Mouse (Mus musculus): ENCODE measurements around the gene Pglyrp1. TPM values are rescaled to one million over a fixed set of nuclear protein-coding genes. Genes with fewer than 3 reads are reported as not detected.
A peak's percentile ranks its signal among the peaks of the same experiment; 100 is the strongest.

The Pglyrp1 gene
- polyA plus RNA-seq, 1 experiment from 2014 or later = 3.2 TPM

GRCm38 (mm10) chr7:18862801-18863200 is 8.3 kb upstream of the Pglyrp1 start:
- Histone ChIP-seq H3K4me3 (replicated peaks; ENCODE audit: low read depth, low read length) (no peak overlapping the region), H3K27ac (no peak overlapping the region), H3K27me3 (ENCODE audit: insufficient read depth, low read length) (no peaks in the 10 kb centered on the region), H3K9me3 (replicated peaks; ENCODE audit: low read length) (no peaks in the 10 kb centered on the region), H3K4me2 (ENCODE audit: low read length) (no peak overlapping the region), H3K36me3 (ENCODE audit: insufficient read depth, low read length) (no peaks in the 10 kb centered on the region), H3K4me1 (replicated peaks; ENCODE audit: insufficient read depth, low read length) (0 out of 2 replicates have a peak, but pooled peaks cover 6% of the 10 kb centered on the region), H3K9ac (ENCODE audit: low read depth, low read length) (no peak overlapping the region)
- WGBS = 79% methylated on average over 6 of the region's 6 CpGs
- ATAC-seq (replicated peaks; ENCODE audit: low FRiP score, low read depth) (no peak), DNase-seq (ENCODE audit: low spot score) (no peak)
- TF ChIP-seq CTCF (IDR thresholded peaks at IDR 0.05; ENCODE audit: low read depth) = no peak

- TF ChIP-seq CTCF (IDR thresholded peaks at IDR 0.05; ENCODE audit: low read depth) = peak; percentile 23; the same call in 1 of the 2 replicates
- Histone ChIP-seq H3K27ac (no peak overlapping the region), H3K36me3 (ENCODE audit: insufficient read depth, low read length) (no peaks in the 10 kb centered on the region), H3K27me3 (ENCODE audit: insufficient read depth, low read length) (no peaks in the 10 kb centered on the region; the same call in 1 of the 2 replicates), H3K9ac (ENCODE audit: low read depth, low read length) (no peak overlapping the region), H3K4me1 (replicated peaks; ENCODE audit: insufficient read depth, low read length) (no peaks in the 10 kb centered on the region), H3K9me3 (replicated peaks; ENCODE audit: low read length) (no peaks in the 10 kb centered on the region), H3K4me2 (ENCODE audit: low read length) (no peak overlapping the region), H3K4me3 (replicated peaks; ENCODE audit: low read depth, low read length) (no peak overlapping the region)
- ATAC-seq (replicated peaks; ENCODE audit: low FRiP score, low read depth) = no peak
- WGBS = 90% methylated on average over 2 of the region's 2 CpGs
- no peak for DNase-seq (ENCODE audit: low spot score)
Measured at GRCm38 (mm10) chr7:18868491-18868890, 2.6 kb upstream of the Pglyrp1 start.

GRCm38 (mm10) chr7:18872014-18872802 is 1.1 kb downstream of the Pglyrp1 start:
- DNase-seq (ENCODE audit: low spot score) (peak; percentile 65), ATAC-seq (replicated peaks; ENCODE audit: low FRiP score, low read depth) (peak; percentile 20; the same call in 1 of the 2 replicates)
- Histone ChIP-seq H3K27me3 (ENCODE audit: insufficient read depth, low read length) (no peaks in the 10 kb centered on the region; the same call in 1 of the 2 replicates), H3K4me1 (replicated peaks; ENCODE audit: insufficient read depth, low read length) (no peaks in the 10 kb centered on the region), H3K9me3 (replicated peaks; ENCODE audit: low read length) (no peaks in the 10 kb centered on the region), H3K9ac (ENCODE audit: low read depth, low read length) (peak overlapping the region; percentile 19; the same call in 1 of the 2 replicates), H3K4me2 (ENCODE audit: low read length) (peak overlapping the region; percentile 73), H3K4me3 (replicated peaks; ENCODE audit: low read depth, low read length) (peak overlapping the region; percentile 35), H3K27ac (no peak overlapping the region), H3K36me3 (ENCODE audit: insufficient read depth, low read length) (no peaks in the 10 kb centered on the region)
- no peak for TF ChIP-seq CTCF (IDR thresholded peaks at IDR 0.05; ENCODE audit: low read depth)
- WGBS = 19% methylated on average over 13 of the region's 14 CpGs

- 2% methylated on average over 7 of the region's 7 CpGs for WGBS
- DNase-seq (ENCODE audit: low spot score) (no peak), ATAC-seq (replicated peaks; ENCODE audit: low FRiP score, low read depth) (no peak)
- Histone ChIP-seq H3K4me1 (replicated peaks; ENCODE audit: insufficient read depth, low read length) (no peaks in the 10 kb centered on the region), H3K4me2 (ENCODE audit: low read length) (peak overlapping the region; percentile 73), H3K27me3 (ENCODE audit: insufficient read depth, low read length) (no peaks in the 10 kb centered on the region; the same call in 1 of the 2 replicates), H3K27ac (no peak overlapping the region), H3K4me3 (replicated peaks; ENCODE audit: low read depth, low read length) (peak overlapping the region; percentile 35), H3K36me3 (ENCODE audit: insufficient read depth, low read length) (no peaks in the 10 kb centered on the region), H3K9ac (ENCODE audit: low read depth, low read length) (peak overlapping the region; percentile 19), H3K9me3 (replicated peaks; ENCODE audit: low read length) (no peaks in the 10 kb centered on the region)
- no peak for TF ChIP-seq CTCF (IDR thresholded peaks at IDR 0.05; ENCODE audit: low read depth)
Measured at GRCm38 (mm10) chr7:18872816-18873215, 1.7 kb downstream of the Pglyrp1 start.

GRCm38 (mm10) chr7:18873253-18873652 is 2.1 kb downstream of the Pglyrp1 start:
- H3K4me1 ChIP-seq (replicated peaks; ENCODE audit: insufficient read depth, low read length) = no peaks in the 10 kb centered on the region
- WGBS = under 1% methylated on average over 10 of the region's 10 CpGs
- peak overlapping the region; percentile 73 for H3K4me2 ChIP-seq (ENCODE audit: low read length)
- no peaks in the 10 kb centered on the region for H3K9me3 ChIP-seq (replicated peaks; ENCODE audit: low read length)
- peak overlapping the region; percentile 19; the same call in 1 of the 2 replicates for H3K9ac ChIP-seq (ENCODE audit: low read depth, low read length)
- no peak overlapping the region for H3K27ac ChIP-seq
- no peaks in the 10 kb centered on the region for H3K36me3 ChIP-seq (ENCODE audit: insufficient read depth, low read length)
- ATAC-seq (replicated peaks; ENCODE audit: low FRiP score, low read depth) = peak; percentile 69
- H3K27me3 ChIP-seq (ENCODE audit: insufficient read depth, low read length) = no peaks in the 10 kb centered on the region; the same call in 1 of the 2 replicates
- peak overlapping the region; percentile 35 for H3K4me3 ChIP-seq (replicated peaks; ENCODE audit: low read depth, low read length)
- peak; percentile 92 for DNase-seq (ENCODE audit: low spot score)
- TF ChIP-seq CTCF (IDR thresholded peaks at IDR 0.05; ENCODE audit: low read depth) = peak; percentile 95

GRCm38 (mm10) chr7:18875372-18875771 is 4.2 kb downstream of the Pglyrp1 start:
- ATAC-seq (replicated peaks; ENCODE audit: low FRiP score, low read depth) (no peak), DNase-seq (ENCODE audit: low spot score) (no peak)
- H3K4me2 ChIP-seq (ENCODE audit: low read length) = no peak overlapping the region
- H3K4me1 ChIP-seq (replicated peaks; ENCODE audit: insufficient read depth, low read length) = no peaks in the 10 kb centered on the region
- no peaks in the 10 kb centered on the region; the same call in 1 of the 2 replicates for H3K27me3 ChIP-seq (ENCODE audit: insufficient read depth, low read length)
- H3K4me3 ChIP-seq (replicated peaks; ENCODE audit: low read depth, low read length) = no peak overlapping the region
- no peak overlapping the region for H3K27ac ChIP-seq
- H3K9ac ChIP-seq (ENCODE audit: low read depth, low read length) = no peak overlapping the region
- 79% methylated on average over 5 of the region's 5 CpGs for WGBS
- no peak for TF ChIP-seq CTCF (IDR thresholded peaks at IDR 0.05; ENCODE audit: low read depth)
- H3K36me3 ChIP-seq (ENCODE audit: insufficient read depth, low read length) = no peaks in the 10 kb centered on the region
- no peaks in the 10 kb centered on the region for H3K9me3 ChIP-seq (replicated peaks; ENCODE audit: low read length)
